Mouse (Mus musculus): ENCODE data around the gene Gmds.

DNA sequence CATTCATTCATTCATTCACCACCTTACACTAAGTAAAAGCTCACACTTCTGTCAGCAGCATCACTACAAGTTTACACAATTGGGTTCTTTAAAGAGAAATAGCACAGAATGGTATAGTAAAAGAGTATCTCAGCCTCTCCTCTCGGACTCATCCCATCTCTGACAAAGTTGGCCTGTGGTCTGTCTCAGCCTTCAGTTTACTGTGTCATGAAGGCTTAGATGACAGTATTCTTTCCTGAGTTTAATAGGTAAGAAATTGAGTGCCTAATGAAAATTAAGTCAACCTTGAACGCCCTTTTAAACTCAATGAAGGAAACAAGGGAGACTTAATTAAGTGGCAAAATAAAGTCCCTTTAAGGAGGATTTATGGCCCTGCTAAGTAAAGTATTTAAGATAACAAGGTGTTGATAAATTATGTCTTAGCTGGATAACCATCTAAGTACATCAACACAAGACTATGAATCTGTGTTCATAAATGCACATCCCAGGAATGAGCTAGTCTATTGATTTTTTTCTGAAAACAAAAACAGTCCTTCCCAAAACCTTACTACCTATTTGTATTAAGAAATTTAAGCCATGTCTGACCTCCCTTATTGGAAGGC lies 160.6 kb downstream of the Gmds start:
- TF ChIP-seq CTCF (IDR thresholded peaks at IDR 0.05; ENCODE audit: control insufficient read depth, insufficient read depth, insufficient replicate concordance, low read depth, low read length): no peak
- TF ChIP-seq POLR2A (IDR thresholded peaks at IDR 0.05; ENCODE audit: control insufficient read depth, low read depth, low read length): no peak

Data from testis, adult 2 months (tissue).